Mouse (Mus musculus) limb, embryonic 13.5 days (tissue): ENCODE data around the gene Sapcd1. TPM values are rescaled to one million over a fixed set of nuclear protein-coding genes. Genes with fewer than 3 reads are reported as not detected.
"Not testable (repeated sequence)": the region's sequence is repeated elsewhere in the genome, so short reads cannot be mapped to it uniquely, and the experiment has no call there.

Source experiments
- ATAC-seq: fragments of 200-750 bp; cut with Nextera tagmentation; 2 replicates; pipeline ENCODE4 v1.8.0; 2017; ENCODE audit warnings: low read depth, moderate number of reproducible peaks, moderate TSS enrichment; ENCODE audit not compliant: low FRiP score
- H3K27ac ChIP-seq: fragments of 300-500 bp; sonication (generic); 2 replicates; pipeline ENCODE4 v1.5.1; 2015; ENCODE audit warnings: inconsistent platforms, mild to moderate bottlenecking, moderate library complexity
- H3K27me3 ChIP-seq: fragments of 300-500 bp; sonication (generic); 2 replicates; pipeline ENCODE4 v1.6.1; 2015; ENCODE audit warnings: mild to moderate bottlenecking, inconsistent platforms
- H3K36me3 ChIP-seq: fragments of 300-500 bp; sonication (generic); 2 replicates; pipeline ENCODE4 v1.6.1; 2015; ENCODE audit warnings: inconsistent platforms, mild to moderate bottlenecking, moderate library complexity
- H3K4me1 ChIP-seq: fragments of 300-500 bp; sonication (generic); 2 replicates; pipeline ENCODE4 v1.6.1; 2015; ENCODE audit warnings: inconsistent platforms
- H3K4me2 ChIP-seq: fragments of 300-500 bp; sonication (generic); replicated peaks from 2 replicates; pipeline ENCODE4 v1.6.1; 2015; ENCODE audit warnings: inconsistent platforms, mild to moderate bottlenecking, moderate library complexity
- H3K4me3 ChIP-seq: fragments of 300-500 bp; sonication (generic); 2 replicates; pipeline ENCODE4 v1.5.1; 2015; ENCODE audit warnings: moderate library complexity, mild to moderate bottlenecking, inconsistent platforms
- H3K9ac ChIP-seq: fragments of 300-500 bp; sonication (generic); 2 replicates; pipeline ENCODE4 v1.6.1; 2015; ENCODE audit warnings: mild to moderate bottlenecking, inconsistent platforms
- H3K9me3 ChIP-seq: fragments of 300-500 bp; sonication (generic); 2 replicates; pipeline ENCODE4 v1.6.1; 2016; ENCODE audit warnings: inconsistent platforms
- WGBS: fragments of 180-500 bp; shearing (Covaris S2); methylation state at CpG from one replicate; pipeline ENCODE4 v1.1.7; 2015; 5-methylcytosine and 5-hydroxymethylcytosine counted together
- polyA plus RNA-seq: library from polyadenylated mRNA; unstranded; fragments of >200 nt; fragmentation: Nextera tagmentation; extraction: Ambion mirVana; gene quantifications from 2 replicates; pipeline ENCODE4 v1.2.1, GENCODE M21; 2015

Sapcd1 gene
- polyA plus RNA-seq, 1 experiment from 2014 or later: 7.2 TPM

GRCm38 (mm10) chr17:35034896-35035295 is 7.1 kb upstream of the Sapcd1 start:
- Histone ChIP-seq H3K9ac (no peak overlapping the region), H3K4me2 (no peak overlapping the region), H3K36me3 (no peaks in the 10 kb centered on the region), H3K4me1 (peaks cover 3% of the 10 kb centered on the region), H3K27ac (no peak overlapping the region), H3K4me3 (no peak overlapping the region), H3K27me3 (no peaks in the 10 kb centered on the region), H3K9me3 (no peaks in the 10 kb centered on the region)
- no peak for ATAC-seq
- WGBS: 76% methylated on average over 6 of the region's 6 CpGs

GRCm38 (mm10) chr17:35033703-35034102 is 5.9 kb upstream of the Sapcd1 start:
- ATAC-seq, H3K9ac ChIP-seq, H3K27me3 ChIP-seq, H3K4me2 ChIP-seq, H3K4me3 ChIP-seq, H3K9me3 ChIP-seq, H3K36me3 ChIP-seq, H3K4me1 ChIP-seq, H3K27ac ChIP-seq: not testable (repeated sequence)
- 74% methylated on average over 1 of the region's 1 CpGs for WGBS

- ATAC-seq: no peak
- Histone ChIP-seq H3K27ac (no peak overlapping the region), H3K9me3 (no peaks in the 10 kb centered on the region), H3K36me3 (no peaks in the 10 kb centered on the region), H3K4me1 (peaks cover 13% of the 10 kb centered on the region), H3K27me3 (no peaks in the 10 kb centered on the region), H3K9ac (no peak overlapping the region), H3K4me2 (no peak overlapping the region), H3K4me3 (no peak overlapping the region)
- WGBS: 73% methylated on average over 8 of the region's 8 CpGs
Measured at GRCm38 (mm10) chr17:35032323-35032870, 4.6 kb upstream of the Sapcd1 start.

- no peak for ATAC-seq
- peaks cover 16% of the 10 kb centered on the region for H3K4me1 ChIP-seq
- WGBS: 72% methylated on average over 7 of the region's 7 CpGs
Measured at GRCm38 (mm10) chr17:35031880-35032279, 4.1 kb upstream of the Sapcd1 start.

GRCm38 (mm10) chr17:35031272-35031671 is 3.5 kb upstream of the Sapcd1 start:
- WGBS: 88% methylated on average over 11 of the region's 11 CpGs
- H3K36me3 ChIP-seq: no peaks in the 10 kb centered on the region
- H3K4me2 ChIP-seq: no peak overlapping the region
- no peak overlapping the region for H3K9ac ChIP-seq
- H3K9me3 ChIP-seq: no peaks in the 10 kb centered on the region
- no peaks in the 10 kb centered on the region for H3K27me3 ChIP-seq
- H3K4me1 ChIP-seq: peaks cover 21% of the 10 kb centered on the region
- no peak overlapping the region for H3K4me3 ChIP-seq
- no peak overlapping the region for H3K27ac ChIP-seq
- ATAC-seq: no peak

More at GRCm38 (mm10) chr17:35031880-35032279, 4.1 kb upstream of the Sapcd1 start:
- H3K9ac ChIP-seq: no peak overlapping the region
- no peaks in the 10 kb centered on the region for H3K36me3 ChIP-seq
- no peak overlapping the region for H3K4me2 ChIP-seq
- no peak overlapping the region for H3K4me3 ChIP-seq
- no peaks in the 10 kb centered on the region for H3K27me3 ChIP-seq
- no peak overlapping the region for H3K27ac ChIP-seq
- no peaks in the 10 kb centered on the region for H3K9me3 ChIP-seq

- Histone ChIP-seq H3K4me1 (peaks cover 27% of the 10 kb centered on the region), H3K4me3 (no peak overlapping the region)
Measured at GRCm38 (mm10) chr17:35029691-35030532, 2.1 kb upstream of the Sapcd1 start.

GRCm38 (mm10) chr17:35028315-35028714 is 499 bp upstream of the Sapcd1 start:
- Histone ChIP-seq H3K36me3 (no peaks in the 10 kb centered on the region), H3K27ac (no peak overlapping the region; the same call in 1 of the 2 replicates), H3K9ac (no peak overlapping the region), H3K4me3 (no peak overlapping the region), H3K27me3 (no peaks in the 10 kb centered on the region), H3K4me2 (no peak overlapping the region), H3K9me3 (no peaks in the 10 kb centered on the region), H3K4me1 (peaks cover 27% of the 10 kb centered on the region)
- ATAC-seq: no peak
- 80% methylated on average over 2 of the region's 2 CpGs for WGBS

More at GRCm38 (mm10) chr17:35029691-35030532, 2.1 kb upstream of the Sapcd1 start:
- Histone ChIP-seq H3K27ac (no peak overlapping the region), H3K36me3 (no peaks in the 10 kb centered on the region), H3K9ac (0 out of 2 replicates have a peak overlapping the region, but pooled peaks have one; percentile 31), H3K9me3 (no peaks in the 10 kb centered on the region), H3K27me3 (no peaks in the 10 kb centered on the region), H3K4me2 (no peak overlapping the region)
- WGBS: 35% methylated on average over 19 of the region's 19 CpGs
- ATAC-seq: no peak

- Histone ChIP-seq H3K36me3 (no peaks in the 10 kb centered on the region), H3K4me1 (peaks cover 33% of the 10 kb centered on the region), H3K4me3 (no peak overlapping the region), H3K4me2 (peak overlapping the region; percentile 23), H3K27me3 (no peaks in the 10 kb centered on the region), H3K9ac (peak overlapping the region; percentile 35; the same call in 1 of the 2 replicates), H3K27ac (peak overlapping the region; percentile 16; the same call in 1 of the 2 replicates), H3K9me3 (no peaks in the 10 kb centered on the region)
- ATAC-seq: no peak
- WGBS: 85% methylated on average over 5 of the region's 5 CpGs
Measured at GRCm38 (mm10) chr17:35026206-35026605, 1.6 kb downstream of the Sapcd1 start.

GRCm38 (mm10) chr17:35024691-35025488 is 2.9 kb downstream of the Sapcd1 start:
- ATAC-seq: no peak
- Histone ChIP-seq H3K36me3 (no peaks in the 10 kb centered on the region), H3K4me2 (no peak overlapping the region), H3K4me3 (no peak overlapping the region), H3K9me3 (no peaks in the 10 kb centered on the region), H3K27me3 (no peaks in the 10 kb centered on the region), H3K4me1 (peaks cover 36% of the 10 kb centered on the region), H3K27ac (no peak overlapping the region), H3K9ac (peak overlapping the region; percentile 31; the same call in 1 of the 2 replicates)
- WGBS: 60% methylated on average over 7 of the region's 10 CpGs

- H3K9ac ChIP-seq: peak overlapping the region; percentile 31; the same call in 1 of the 2 replicates
- H3K36me3 ChIP-seq: no peaks in the 10 kb centered on the region
- no peaks in the 10 kb centered on the region for H3K9me3 ChIP-seq
- no peak overlapping the region for H3K27ac ChIP-seq
- no peak overlapping the region for H3K4me3 ChIP-seq
- H3K4me2 ChIP-seq: no peak overlapping the region
- peaks cover 33% of the 10 kb centered on the region for H3K4me1 ChIP-seq
- WGBS: 73% methylated on average over 13 of the region's 13 CpGs
- no peaks in the 10 kb centered on the region for H3K27me3 ChIP-seq
- no peak for ATAC-seq
Measured at GRCm38 (mm10) chr17:35024261-35024660, 3.6 kb downstream of the Sapcd1 start.

GRCm38 (mm10) chr17:35023756-35024155 is 4.1 kb downstream of the Sapcd1 start:
- 67% methylated on average over 4 of the region's 4 CpGs for WGBS
- Histone ChIP-seq H3K9ac (peak overlapping the region; percentile 31), H3K4me2 (no peak overlapping the region), H3K9me3 (no peaks in the 10 kb centered on the region), H3K27ac (no peak overlapping the region), H3K4me3 (no peak overlapping the region), H3K4me1 (peaks cover 33% of the 10 kb centered on the region), H3K27me3 (no peaks in the 10 kb centered on the region), H3K36me3 (no peaks in the 10 kb centered on the region)
- no peak for ATAC-seq

GRCm38 (mm10) chr17:35023221-35023620 is 4.6 kb downstream of the Sapcd1 start:
- ATAC-seq: no peak

More at GRCm38 (mm10) chr17:35023221-35023620, 4.6 kb downstream of the Sapcd1 start:
- 84% methylated on average over 5 of the region's 5 CpGs for WGBS
- Histone ChIP-seq H3K4me1 (peaks cover 33% of the 10 kb centered on the region), H3K27me3 (no peaks in the 10 kb centered on the region), H3K36me3 (no peaks in the 10 kb centered on the region), H3K27ac (no peak overlapping the region), H3K9ac (no peak overlapping the region; the same call in 1 of the 2 replicates), H3K9me3 (no peaks in the 10 kb centered on the region), H3K4me3 (no peak overlapping the region), H3K4me2 (no peak overlapping the region)
